In genomic region chr8:94974467-94975165, GRCm38 (mm10) we compare ENCODE assay signal across 8 mouse cellular contexts. TPM values are rescaled to one million over a fixed set of nuclear protein-coding genes. Genes with fewer than 3 reads are reported as not detected.
DNase-seq lines count a peak whose midpoint lies in the region; ATAC-seq lines count a peak whose summit lies in the region.

Adgrg1 (plus strand) TSS chr8:94974751.

- H3K9me3 ChIP-seq in hindbrain, embryonic 15.5 days = no peaks in the 10 kb centered on the region
- H3K9me3 ChIP-seq in midbrain, embryonic 15.5 days = no peaks in the 10 kb centered on the region

- ATAC-seq in erythroid progenitor cell, adult 5-6 weeks (replicated peaks; ENCODE audit: low FRiP score, poor library complexity, severe bottlenecking) = no peak
- no peak for ATAC-seq in hindbrain, embryonic 15.5 days (ENCODE audit: low FRiP score, low read depth)
- no peak for ATAC-seq in midbrain, embryonic 15.5 days (replicated peaks)

- 68% methylated on average over 7 of the region's 7 CpGs for WGBS in hindbrain, embryonic 15.5 days
- 61% methylated on average over 7 of the region's 7 CpGs for WGBS in midbrain, embryonic 15.5 days

- no peak within 1 kb of the TSS for H3K27ac ChIP-seq in hindbrain, embryonic 15.5 days (replicated peaks)
- no peak within 1 kb of the TSS for H3K27ac ChIP-seq in midbrain, embryonic 15.5 days

- no peak for DNase-seq in layer of hippocampus, adult 18-20 months (ENCODE audit: low spot score in 2 of 2)
- no peak for DNase-seq in layer of hippocampus, adult 9-10 months (ENCODE audit: low spot score)
- no peak for DNase-seq in left cerebral cortex, postnatal 25 days (ENCODE audit: low spot score in 2 of 2)
- no peak for DNase-seq in MN1 (ENCODE audit: low spot score)
- no peak for DNase-seq in embryo, embryonic 10.5 days (ENCODE audit: low spot score)

- no peak within 1 kb of the TSS for H3K4me2 ChIP-seq in hindbrain, embryonic 15.5 days
- no peak within 1 kb of the TSS for H3K4me2 ChIP-seq in midbrain, embryonic 15.5 days

- H3K4me1 ChIP-seq in hindbrain, embryonic 15.5 days (replicated peaks) = peaks cover 24% of the 10 kb centered on the region
- peaks cover 22% of the 10 kb centered on the region for H3K4me1 ChIP-seq in midbrain, embryonic 15.5 days

- H3K27me3 ChIP-seq in hindbrain, embryonic 15.5 days = no peaks in the 10 kb centered on the region
- H3K27me3 ChIP-seq in midbrain, embryonic 15.5 days (replicated peaks) = no peaks in the 10 kb centered on the region

- H3K4me3 ChIP-seq in hindbrain, embryonic 15.5 days = no peak within 1 kb of the TSS
- H3K4me3 ChIP-seq in midbrain, embryonic 15.5 days = no peak within 1 kb of the TSS

- no peak within 1 kb of the TSS for H3K9ac ChIP-seq in hindbrain, embryonic 15.5 days
- H3K9ac ChIP-seq in midbrain, embryonic 15.5 days = no peak within 1 kb of the TSS

- intact Hi-C loops in left cerebral cortex, postnatal 25 days (cut with DNase I) = no loop called here

- H3K36me3 ChIP-seq in hindbrain, embryonic 15.5 days = no peaks in the 10 kb centered on the region
- H3K36me3 ChIP-seq in midbrain, embryonic 15.5 days (replicated peaks) = no peaks in the 10 kb centered on the region

RNA-seq across cellular contexts. Expression of gene Adgrg1, which starts in this region (rescaled TPM):
- total RNA-seq in layer of hippocampus, adult 18-20 months (2021) = 100 to 1,000 TPM; 100 to 108 TPM
- total RNA-seq in erythroid progenitor cell, adult 5-6 weeks (2015; ENCODE audit: low replicate concordance) = 29.3 and 55.9 TPM in 2 replicates
- 12.4 and 14.4 TPM in 2 replicates for total RNA-seq in erythroid progenitor cell, adult 5-6 weeks (2017; ENCODE audit: low replicate concordance)
- 116 and 122 TPM in 2 replicates for polyA plus RNA-seq in hindbrain, embryonic 15.5 days (2015; fragmentation: Nextera tagmentation; extraction: Ambion mirVana)
- total RNA-seq in left cerebral cortex, postnatal 25 days (2021) = 10 to 100 TPM; 67.2 to 94.5 TPM
- polyA plus RNA-seq in midbrain, embryonic 15.5 days (2015; fragmentation: Nextera tagmentation; extraction: Ambion mirVana) = 147 and 156 TPM in 2 replicates
